Mouse (Mus musculus): ENCODE results near the gene Dcaf7. TPM values are rescaled to one million over a fixed set of nuclear protein-coding genes. Genes with fewer than 3 reads are reported as not detected.
"Not testable (repeated sequence)": the region's sequence is repeated elsewhere in the genome, so short reads cannot be mapped to it uniquely, and the experiment has no call there.

Dcaf7 gene
- 10 to 100 TPM; 23.9 to 25.6 TPM for total RNA-seq (2021)
- long read RNA-seq, experiment 1, full-length matches to known transcripts = 1 of 11 reads
- long read RNA-seq, experiment 1, partial matches to known transcripts = 7 of 11 reads
- long read RNA-seq, experiment 1, other reads (novel, unspliced or antisense) = 3 of 11 reads
- long read RNA-seq, experiment 2, full-length matches to known transcripts = 5 of 20 reads
- long read RNA-seq, experiment 2, partial matches to known transcripts = 11 of 20 reads
- long read RNA-seq, experiment 2, other reads (novel, unspliced or antisense) = 4 of 20 reads

- peak; percentile 91 to 100 for DNase-seq
- intact Hi-C loops (cut with DNase I) = no loop called here
Measured at GRCm38 (mm10) chr11:106036548-106037417, at the start of gene Dcaf7. Gene Dcaf7, plus strand, starts transcription at chr11:106036872.

GRCm38 (mm10) chr11:105987446-105987845, 49.2 kb upstream of the Dcaf7 start:
- no peak for DNase-seq
- intact Hi-C loops (cut with DNase I) = no loop called here

DNA sequence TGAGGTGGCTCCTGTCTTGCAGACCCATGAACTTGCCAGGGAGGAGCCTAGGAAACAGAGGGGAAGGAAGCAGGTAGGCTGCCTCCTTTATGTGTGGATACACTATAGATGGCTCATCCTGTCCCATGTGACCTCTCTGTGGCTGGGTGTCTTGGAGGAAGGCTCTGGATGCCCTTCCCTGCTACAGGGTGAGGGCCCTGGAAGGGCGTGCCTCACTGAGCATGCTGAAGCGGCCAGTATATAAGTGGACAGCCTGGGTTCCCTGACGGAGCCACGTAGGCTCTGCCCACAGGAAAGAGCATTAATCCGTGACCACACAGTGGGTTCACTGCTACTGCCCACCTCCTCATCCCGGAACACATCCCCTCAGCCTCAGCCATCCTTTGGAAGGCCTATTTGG, 47.2 kb upstream of the Dcaf7 start:
- intact Hi-C loops (cut with DNase I) = no loop called here
- DNase-seq = no peak

DNA sequence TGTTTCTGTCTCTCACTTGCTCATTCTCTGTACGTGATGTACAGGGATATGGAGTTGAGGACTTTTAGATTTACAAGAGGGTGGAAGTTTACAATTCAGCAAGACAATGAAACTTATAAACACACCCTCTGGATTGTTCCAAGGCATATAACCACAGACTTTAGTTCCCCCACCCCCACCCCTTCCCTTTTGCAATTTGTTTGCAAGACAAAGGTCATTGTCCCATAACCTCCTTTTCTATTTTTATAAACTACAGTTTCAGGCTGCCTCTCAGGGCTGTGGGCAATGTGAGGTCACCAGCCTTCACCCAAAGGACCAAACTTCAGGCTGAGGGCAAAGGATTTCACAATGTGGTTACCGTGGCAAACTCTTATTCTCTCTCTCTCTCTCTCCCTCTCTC, 46.4 kb upstream of the Dcaf7 start:
- intact Hi-C loops (cut with DNase I) = no loop called here
- DNase-seq = no peak

DNA sequence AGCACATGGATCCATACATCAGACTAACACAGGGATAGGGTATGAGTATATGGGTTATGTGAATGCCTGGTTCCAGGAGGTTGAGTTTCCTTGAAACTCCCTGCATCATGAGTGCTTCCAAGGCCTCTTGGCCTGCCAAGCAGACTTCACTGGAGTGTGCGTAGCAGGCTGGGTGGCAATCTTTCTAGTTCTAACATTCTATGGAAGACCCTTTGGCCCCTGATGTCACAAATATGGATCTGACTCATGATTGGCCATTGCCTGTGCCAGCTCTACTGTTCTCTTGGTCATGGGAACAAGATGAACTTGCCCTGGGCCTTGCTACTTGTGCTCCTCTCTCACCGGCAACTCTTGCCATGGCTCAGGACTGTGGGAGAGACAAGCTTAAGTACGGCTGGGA, 42.3 kb upstream of the Dcaf7 start, which contains the start of gene Ace3:
TSS of gene Ace3 (plus strand) at position 301 of the 400 bp plus-strand sequence.
- intact Hi-C loops (cut with DNase I) = no loop called here
- no peak for DNase-seq

GRCm38 (mm10) chr11:106000062-106000461, 36.6 kb upstream of the Dcaf7 start:
- no peak for DNase-seq
- intact Hi-C loops (cut with DNase I) = no loop called here

DNA sequence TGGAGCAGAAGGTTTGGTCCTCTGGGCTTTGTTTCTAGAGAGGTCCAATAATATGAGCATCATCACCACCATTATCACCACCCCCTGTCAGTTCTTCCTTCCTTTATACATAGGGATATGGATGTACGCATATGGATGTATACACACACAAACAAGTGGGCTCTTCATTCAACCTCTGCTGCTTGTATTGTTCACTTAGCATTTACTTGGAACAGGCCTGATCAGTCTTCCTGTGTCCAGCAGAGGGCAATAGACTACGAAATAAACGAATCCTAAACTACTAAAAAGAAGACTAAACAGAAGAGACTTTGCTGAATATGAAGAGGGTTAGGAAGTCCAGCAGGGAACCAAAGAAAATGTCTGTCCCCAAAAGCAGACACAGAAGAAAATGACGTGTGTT, 35.0 kb upstream of the Dcaf7 start:
- no peak for DNase-seq
- intact Hi-C loops (cut with DNase I) = no loop called here

GRCm38 (mm10) chr11:106004576-106004975, 32.1 kb upstream of the Dcaf7 start:
- intact Hi-C loops (cut with DNase I) = no loop called here
- no peak for DNase-seq

DNA sequence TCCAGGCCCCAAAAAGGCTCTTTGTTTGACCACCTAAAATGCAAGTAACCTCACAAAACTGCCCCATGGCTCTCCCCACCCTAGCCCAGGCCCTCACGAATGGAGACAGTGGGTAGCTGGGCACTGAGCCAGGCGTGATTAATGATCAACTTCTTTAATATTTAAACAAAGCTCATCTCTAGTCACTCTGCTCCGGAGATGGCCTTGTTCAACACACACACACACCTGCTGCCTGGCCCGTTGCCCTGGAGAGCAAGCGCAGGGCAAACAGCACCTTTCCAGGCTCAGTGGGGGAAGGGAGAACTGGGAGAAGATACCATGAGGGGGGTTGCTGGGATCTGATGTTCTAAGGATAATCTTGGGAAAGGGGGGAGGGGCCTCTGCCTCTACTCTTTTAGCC, 30.7 kb upstream of the Dcaf7 start:
- intact Hi-C loops (cut with DNase I) = no loop called here
- no peak for DNase-seq

DNA sequence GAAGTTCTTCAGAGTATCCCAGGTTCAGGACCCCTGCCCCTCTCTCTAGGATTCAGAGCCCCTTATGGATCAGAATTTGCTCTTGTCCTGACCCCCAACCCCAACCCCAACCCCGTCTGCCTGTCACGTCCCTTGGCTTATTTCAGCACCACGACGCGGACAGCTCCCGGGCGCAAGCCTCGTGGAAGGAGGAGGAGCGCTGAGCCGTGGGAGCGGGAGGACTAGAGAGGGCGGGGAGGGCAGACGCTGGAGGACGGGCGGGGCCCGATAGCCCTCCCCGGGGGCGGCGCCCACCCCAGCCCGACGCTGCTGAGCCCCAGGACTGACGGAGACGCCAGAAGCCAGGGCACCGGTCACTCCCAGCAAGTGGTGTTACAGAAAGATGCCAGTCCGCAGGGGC, 28.9 kb upstream of the Dcaf7 start, which contains the start of gene Kcnh6:
TSS of gene Kcnh6 (plus strand) at position 304 of the 400 bp plus-strand sequence.
- intact Hi-C loops (cut with DNase I) = no loop called here
- peak; percentile 44 to 50 for DNase-seq

DNA sequence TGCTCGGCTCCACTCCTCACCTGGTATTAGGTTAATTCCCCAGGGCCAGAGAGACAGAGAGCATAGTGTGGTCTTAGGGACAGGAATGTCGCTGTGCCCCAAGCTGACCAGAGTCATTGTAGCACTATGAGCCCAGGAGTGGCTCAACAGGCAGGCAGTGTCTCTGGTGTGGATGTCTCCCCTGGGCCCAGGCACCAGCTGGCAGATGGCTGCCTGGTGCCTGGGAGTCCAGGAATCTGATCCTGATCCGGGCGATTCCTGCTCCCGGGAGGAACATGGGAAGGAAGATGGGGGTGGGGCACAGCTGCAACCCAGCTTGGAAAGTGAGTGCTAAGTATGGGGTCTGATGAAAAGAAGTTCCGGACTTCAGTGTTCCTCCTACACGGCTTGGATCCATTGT, 24.0 kb upstream of the Dcaf7 start:
- no peak for DNase-seq
- intact Hi-C loops (cut with DNase I) = no loop called here

DNA sequence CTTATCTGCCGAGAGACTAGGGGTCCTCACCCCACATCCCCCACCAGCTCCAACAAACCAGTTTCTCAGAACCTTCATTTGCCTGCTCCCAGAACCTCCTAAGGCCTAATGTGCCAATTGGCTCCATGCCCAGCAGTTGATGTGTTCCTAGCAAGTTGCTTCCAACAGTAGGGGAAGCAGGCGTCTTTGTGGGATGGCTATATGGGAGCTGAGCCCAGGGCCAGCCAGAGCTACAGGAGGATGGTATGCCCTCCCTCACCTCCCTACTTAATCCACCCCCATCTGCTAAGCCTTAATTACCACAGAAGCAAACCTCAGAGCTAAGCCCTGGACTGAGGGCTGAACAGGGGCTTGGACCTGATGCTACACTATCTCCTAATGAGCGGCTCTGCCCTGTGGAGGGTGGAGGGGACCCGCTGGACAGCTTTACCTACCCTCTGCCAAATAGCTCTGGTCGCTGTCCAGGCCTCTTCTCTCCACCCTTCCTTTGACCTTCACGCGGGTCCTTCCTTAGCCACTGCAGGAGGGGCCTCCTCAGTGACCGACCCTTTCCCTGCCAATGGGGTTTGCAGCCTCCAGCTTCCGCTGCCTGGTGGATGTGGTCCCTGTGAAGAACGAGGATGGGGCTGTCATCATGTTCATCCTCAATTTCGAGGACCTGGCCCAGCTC, 23.0 kb upstream of the Dcaf7 start:
- peak in 1 of 2 experiments; percentile 24 for DNase-seq
- intact Hi-C loops (cut with DNase I) = no loop called here

DNA sequence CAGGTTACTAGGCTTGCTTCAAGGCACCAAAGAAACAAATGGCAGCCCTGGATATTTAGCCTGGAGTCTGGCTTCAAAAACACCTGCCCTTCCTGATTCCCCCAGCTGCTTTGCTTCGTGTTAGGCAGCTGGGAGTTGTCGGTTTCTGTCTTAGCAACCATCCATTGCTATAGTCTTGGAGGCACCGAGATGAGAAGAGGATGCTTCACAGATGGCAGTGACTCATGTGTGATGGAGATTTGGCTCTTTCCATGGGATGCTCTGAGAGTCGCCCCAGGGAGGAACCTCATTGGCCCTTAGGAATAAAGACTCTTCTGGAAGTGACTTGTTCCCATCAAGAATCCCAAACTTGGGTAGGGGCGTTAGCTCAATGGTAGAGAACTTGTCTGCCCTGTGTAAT, 20.2 kb upstream of the Dcaf7 start:
- intact Hi-C loops (cut with DNase I) = no loop called here
- no peak for DNase-seq

- intact Hi-C loops (cut with DNase I) = loop anchor here (10.0 kb wide), 1 partner anchor 685 kb away; no protein-coding TSS in a partner anchor
Measured at GRCm38 (mm10) chr11:106020051-106020763, 16.5 kb upstream of the Dcaf7 start.

GRCm38 (mm10) chr11:106025774-106026173, 10.9 kb upstream of the Dcaf7 start:
- no peak for DNase-seq
- intact Hi-C loops (cut with DNase I) = loop anchor here (2.0 to 10.0 kb wide), 2 partner anchors 99 to 691 kb away; no protein-coding TSS in a partner anchor

More at GRCm38 (mm10) chr11:106020051-106020763, 16.5 kb upstream of the Dcaf7 start:
- no peak for DNase-seq

DNA sequence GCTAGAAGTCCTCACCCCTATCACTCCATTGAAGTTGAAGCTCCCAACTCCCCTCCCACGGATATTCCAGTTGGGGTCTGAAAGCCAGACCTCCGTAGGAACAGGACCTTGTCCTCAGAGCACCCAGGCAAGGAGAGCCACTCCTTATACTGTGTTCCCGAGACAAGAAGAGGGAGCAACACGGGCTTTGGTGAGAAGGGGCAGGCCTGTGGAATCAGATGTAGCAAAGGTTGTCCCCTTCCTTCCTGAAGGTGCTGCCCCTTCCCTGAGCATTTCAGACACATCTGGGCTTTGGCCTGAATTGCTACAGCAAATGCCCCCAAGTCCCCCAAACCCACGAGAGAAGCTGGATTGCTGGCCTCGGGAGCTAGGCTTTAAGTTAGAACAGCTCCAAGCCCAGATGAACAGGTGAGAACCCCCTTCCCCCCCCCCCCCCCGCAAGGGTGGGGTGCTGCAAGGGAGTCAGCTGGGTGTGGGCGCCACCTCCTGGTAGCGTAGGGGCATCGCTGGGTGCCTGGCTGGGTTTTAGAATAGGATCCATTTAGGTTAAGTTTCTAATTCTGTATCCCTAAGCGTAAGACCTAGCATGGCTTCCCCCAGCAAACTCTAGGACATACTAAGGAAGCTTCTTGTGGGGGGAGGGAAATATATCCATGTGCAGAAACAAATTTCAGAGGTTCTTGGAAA, 10.1 kb upstream of the Dcaf7 start:
- DNase-seq = peak in 1 of 2 experiments; percentile 36
- intact Hi-C loops (cut with DNase I) = loop anchor here (2.0 to 10.0 kb wide), 2 partner anchors 100 to 692 kb away; no protein-coding TSS in a partner anchor

GRCm38 (mm10) chr11:106027607-106028006, 9.1 kb upstream of the Dcaf7 start:
- DNase-seq = no peak
- intact Hi-C loops (cut with DNase I) = loop anchor here (2.0 to 10.0 kb wide), 2 partner anchors 101 to 693 kb away; no protein-coding TSS in a partner anchor

DNA sequence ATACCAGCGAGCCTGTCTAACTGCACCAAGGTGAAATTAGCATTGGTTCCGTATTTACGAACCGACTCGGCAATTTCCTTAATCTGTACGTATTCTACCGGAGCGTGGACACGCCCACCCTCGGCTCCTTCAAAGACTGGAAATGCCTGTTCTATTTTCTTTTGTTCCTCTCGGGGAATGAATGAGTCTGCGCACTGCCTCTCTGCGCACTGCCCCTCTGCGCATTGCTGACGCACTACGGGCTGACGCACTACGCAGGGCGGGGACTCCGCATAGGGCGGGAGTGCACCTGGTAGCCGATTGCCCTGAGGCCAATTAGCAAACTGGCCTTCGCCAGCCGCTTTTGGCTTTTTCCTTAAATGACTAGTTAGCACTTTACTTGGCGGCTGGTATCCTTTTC, 4.6 kb upstream of the Dcaf7 start:
- intact Hi-C loops (cut with DNase I); DNase-seq: not testable (repeated sequence)

DNA sequence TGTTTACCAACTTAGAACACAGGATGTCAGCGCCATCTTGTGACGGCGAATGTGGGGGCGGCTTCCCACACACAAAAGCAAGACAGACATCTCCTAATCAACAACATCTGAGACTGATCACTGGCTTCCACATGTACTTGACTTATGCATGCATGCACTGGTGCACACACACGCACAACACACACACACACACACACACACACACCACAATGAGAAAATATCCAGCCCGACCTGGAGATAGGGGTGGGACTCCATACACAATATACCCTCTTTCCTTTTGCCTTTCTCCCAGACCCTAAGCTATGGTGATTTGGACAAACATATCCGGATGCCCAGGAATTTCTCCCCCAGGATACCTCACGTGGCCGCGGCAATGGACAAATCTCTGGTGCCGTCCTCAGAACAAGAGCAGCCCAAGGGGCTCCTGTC, 3.2 kb upstream of the Dcaf7 start:
- intact Hi-C loops (cut with DNase I) = no loop called here
- DNase-seq = no peak
